Mouse (Mus musculus) bone marrow, adult 2 months (tissue): Measurements from ENCODE around the gene Myo18a. TPM values are rescaled to one million over a fixed set of nuclear protein-coding genes. Genes with fewer than 3 reads are reported as not detected.

Experiments used
- H3K27ac ChIP-seq: fragments of 200-500 bp; 2 replicates; pipeline ENCODE4 v1.5.1; 2012; ENCODE audit warnings: low read depth, mild to moderate bottlenecking, control low read depth, inconsistent platforms, low read length; ENCODE audit not compliant: control insufficient read depth, poor library complexity, insufficient read depth
- H3K4me1 ChIP-seq: fragments of 200-500 bp; 2 replicates; pipeline ENCODE4 v1.6.1; 2011; ENCODE audit warnings: low read length; ENCODE audit not compliant: control insufficient read depth, insufficient read depth
- H3K4me3 ChIP-seq: fragments of 200-500 bp; replicated peaks from 2 replicates; pipeline ENCODE3; 2011; ENCODE audit warnings: mild to moderate bottlenecking, low read depth, low read length, control low read depth; ENCODE audit not compliant: control insufficient read depth
- CTCF ChIP-seq: fragments of 200-500 bp; IDR thresholded peaks from 2 replicates; pipeline ENCODE4 v1.5.1; 2011; ENCODE audit warnings: low read length, control low read depth; ENCODE audit not compliant: control insufficient read depth, insufficient read depth
- POLR2A ChIP-seq: fragments of 200-500 bp; IDR thresholded peaks from 2 replicates; pipeline ENCODE4 v1.6.1; 2011; ENCODE audit warnings: low read depth, mild to moderate bottlenecking, control low read depth, low read length, borderline replicate concordance; ENCODE audit not compliant: control insufficient read depth
- WGBS: fragments of 180-500 bp; shearing (Covaris S2); methylation state at CpG from one replicate; pipeline ENCODE4 v1.1.7; 2018; 5-methylcytosine and 5-hydroxymethylcytosine counted together
- polyA plus RNA-seq: library from polyadenylated mRNA; stranded (reverse); fragments of >200 nt; gene quantifications from 2 replicates; pipeline ENCODE4 v1.2.4, GENCODE M21; 2011; ENCODE audit warnings: low replicate concordance; ENCODE audit not compliant: missing spikeins, insufficient read depth, insufficient read length

The Myo18a gene
- 29.5 and 74.6 TPM in 2 replicates for polyA plus RNA-seq

DNA sequence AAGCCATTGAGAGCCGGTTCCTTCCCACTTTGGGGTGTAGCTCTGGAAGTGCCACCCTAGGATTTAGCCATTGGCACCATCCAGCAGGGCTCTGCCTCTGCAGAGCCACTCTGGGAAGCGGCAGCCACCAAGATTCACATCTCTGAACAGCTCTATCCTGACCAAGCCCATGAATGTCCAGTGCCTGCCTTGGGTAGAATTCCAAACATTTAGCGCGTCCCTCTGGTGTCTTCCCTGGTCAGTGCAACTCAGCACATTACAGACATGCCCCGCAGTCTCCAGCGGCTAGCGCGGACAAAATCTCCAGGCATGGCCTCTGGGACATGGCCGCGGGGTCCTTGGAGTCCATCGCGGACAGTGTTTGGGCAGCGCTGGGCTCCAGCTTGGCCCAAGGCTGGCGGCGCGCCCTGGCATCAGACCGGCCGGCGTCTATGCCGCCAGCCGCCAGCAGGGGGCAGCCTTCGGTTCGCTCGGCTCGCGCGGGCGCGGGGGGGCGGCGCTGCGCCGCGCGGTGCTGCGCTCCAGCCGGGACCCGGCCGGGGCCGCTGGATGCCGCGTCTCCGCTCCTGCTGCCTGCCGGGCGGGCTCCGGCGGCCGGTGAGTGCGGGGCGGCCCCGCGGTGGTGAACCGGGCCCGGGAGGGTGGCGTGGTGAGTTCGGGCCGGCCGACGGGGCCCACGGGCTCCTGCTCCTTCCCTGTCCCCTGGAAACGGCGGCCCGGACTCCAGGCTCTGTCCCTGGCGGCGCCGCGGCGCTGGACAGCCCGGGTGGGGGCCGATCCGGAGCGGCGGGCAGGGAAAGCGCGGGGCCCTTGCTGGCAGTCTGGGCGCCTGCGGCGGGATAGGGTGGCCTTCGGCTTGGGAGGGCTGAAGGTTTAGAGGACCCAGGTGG, at the start of gene Myo18a:
Myo18a (plus strand) TSS at position 464 of the 890 bp plus-strand sequence.
- TF ChIP-seq CTCF: peak; percentile 71
- peak; percentile 34; the same call in 1 of the 2 replicates for TF ChIP-seq POLR2A
- H3K4me3 ChIP-seq: peak within 1 kb of the TSS; percentile 65
- H3K27ac ChIP-seq: peak within 1 kb of the TSS; percentile 76
- 4% methylated on average over 79 of the region's 79 CpGs for WGBS
- peaks cover 2% of the 10 kb centered on the region; the same call in 1 of the 2 replicates for H3K4me1 ChIP-seq

DNA sequence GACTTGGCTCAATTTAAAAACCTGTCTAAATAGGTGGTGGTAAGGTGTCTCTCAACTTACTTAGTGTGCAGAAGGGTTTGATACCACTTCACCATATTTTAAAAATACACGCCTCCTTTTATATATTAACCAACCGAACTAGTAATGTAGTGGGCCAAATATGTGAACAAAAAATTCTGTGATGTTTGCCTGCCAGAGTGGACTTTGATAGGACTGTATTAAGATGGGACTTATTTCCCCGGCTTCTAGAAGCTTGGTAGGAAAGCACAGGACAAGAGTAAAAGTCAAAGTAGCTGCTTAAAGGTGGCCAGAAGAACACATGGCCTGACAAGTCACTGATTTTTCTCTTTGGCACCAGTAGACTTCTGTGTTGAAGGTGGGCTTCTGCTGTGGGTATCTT, 49.3 kb upstream of the Myo18a start:
- H3K4me3 ChIP-seq: no peak overlapping the region
- no peak for TF ChIP-seq POLR2A
- TF ChIP-seq CTCF: no peak
- 88% methylated on average over 3 of the region's 3 CpGs for WGBS

DNA sequence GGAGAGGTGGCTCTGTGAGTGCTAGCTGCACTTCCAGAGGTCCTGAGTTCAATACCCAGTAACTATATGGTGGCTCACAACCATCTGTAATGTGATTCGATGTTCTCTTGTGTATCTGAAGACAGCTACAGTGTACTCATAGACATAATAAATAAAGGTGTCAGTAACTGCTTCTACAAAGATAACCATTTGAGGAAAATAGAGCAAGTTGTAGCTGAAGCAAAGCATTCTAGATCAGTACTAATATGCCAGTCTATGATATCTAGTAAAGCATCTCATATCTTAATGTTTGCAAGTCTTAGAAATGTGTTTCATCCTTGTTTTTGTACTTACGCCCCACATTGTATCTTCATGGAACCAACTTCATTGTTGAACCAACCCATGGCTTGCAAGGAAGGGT, 44.0 kb upstream of the Myo18a start:
- Histone ChIP-seq H3K4me1 (no peaks in the 10 kb centered on the region), H3K4me3 (no peak overlapping the region), H3K27ac (no peak overlapping the region)
- 89% methylated on average over 2 of the region's 2 CpGs for WGBS
- TF ChIP-seq CTCF: no peak
- no peak for TF ChIP-seq POLR2A

More for the DNA sequence above, 49.3 kb upstream of the Myo18a start:
- H3K4me1 ChIP-seq: no peaks in the 10 kb centered on the region
- no peak overlapping the region for H3K27ac ChIP-seq

DNA sequence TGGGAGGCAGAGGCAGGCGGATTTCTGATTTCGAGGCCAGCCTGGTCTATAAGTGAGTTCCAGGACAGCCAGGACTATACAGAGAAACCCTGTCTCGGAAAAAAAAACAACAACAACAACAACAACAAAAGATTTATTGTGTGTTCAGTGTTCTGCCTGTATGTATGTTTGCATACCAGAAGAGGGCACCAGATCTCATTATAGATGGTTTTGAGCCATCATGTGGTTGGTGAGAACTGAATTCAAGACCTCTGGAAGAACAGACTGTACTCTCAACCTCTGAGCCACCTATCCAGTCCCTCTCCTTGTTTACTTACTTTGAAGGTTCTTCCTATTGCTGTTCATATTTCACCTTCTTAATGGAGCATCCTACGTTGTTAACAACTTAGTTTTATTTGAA, 41.7 kb upstream of the Myo18a start:
- WGBS: 80% methylated on average over 4 of the region's 4 CpGs
- H3K4me3 ChIP-seq: no peak overlapping the region
- TF ChIP-seq CTCF (no peak), POLR2A (no peak)
- H3K4me1 ChIP-seq: no peaks in the 10 kb centered on the region
- no peak overlapping the region for H3K27ac ChIP-seq

DNA sequence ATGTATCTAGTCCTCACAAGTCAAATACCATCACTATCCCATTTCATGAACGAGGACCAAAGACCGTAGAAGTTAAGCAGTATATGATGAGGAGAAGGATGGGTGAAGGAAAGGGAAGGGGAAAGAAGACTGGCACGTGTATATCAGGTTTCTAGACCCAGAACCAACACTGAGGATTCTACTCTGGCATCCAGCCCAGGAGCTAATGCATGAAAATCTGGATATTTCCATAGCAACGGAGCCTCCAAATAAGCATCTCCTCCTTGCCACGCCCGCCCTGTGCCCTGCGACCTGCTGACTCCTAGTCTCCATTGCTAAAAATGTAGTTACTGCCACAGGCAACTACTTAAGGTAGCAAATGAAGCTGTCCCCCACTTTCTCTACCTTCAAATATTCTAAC, 38.3 kb upstream of the Myo18a start:
- no peak overlapping the region for H3K4me3 ChIP-seq
- TF ChIP-seq CTCF: no peak
- TF ChIP-seq POLR2A: no peak
- 88% methylated on average over 7 of the region's 7 CpGs for WGBS
- H3K4me1 ChIP-seq: no peaks in the 10 kb centered on the region
- H3K27ac ChIP-seq: no peak overlapping the region

DNA sequence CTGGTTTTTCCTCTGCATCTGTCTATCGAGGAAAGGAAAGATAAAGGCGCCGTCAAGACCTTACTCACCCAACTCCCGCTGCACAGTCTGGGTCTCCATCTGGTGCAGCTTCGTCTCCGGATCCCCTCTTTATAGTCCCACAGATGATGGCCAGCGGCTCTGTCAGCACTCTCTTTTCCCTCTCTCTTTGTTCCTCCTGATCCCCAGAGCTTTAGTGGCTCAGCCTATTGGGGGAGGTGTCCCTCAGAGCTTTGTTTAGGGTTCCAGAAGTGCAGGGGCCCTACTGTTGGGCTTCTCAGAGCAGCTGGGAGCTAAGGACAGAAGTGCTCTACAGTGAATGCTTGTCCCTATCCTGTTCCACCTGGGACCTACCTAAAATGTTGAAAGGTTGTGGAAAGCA, 37.9 kb upstream of the Myo18a start, which contains the start of gene Cryba1:
Cryba1 (minus strand) TSS at position 101 of the 400 bp plus-strand sequence.
- no peak for TF ChIP-seq POLR2A
- no peak for TF ChIP-seq CTCF
- WGBS: 81% methylated on average over 7 of the region's 7 CpGs
- Histone ChIP-seq H3K4me1 (no peaks in the 10 kb centered on the region), H3K4me3 (no peak within 1 kb of the TSS), H3K27ac (no peak within 1 kb of the TSS)

DNA sequence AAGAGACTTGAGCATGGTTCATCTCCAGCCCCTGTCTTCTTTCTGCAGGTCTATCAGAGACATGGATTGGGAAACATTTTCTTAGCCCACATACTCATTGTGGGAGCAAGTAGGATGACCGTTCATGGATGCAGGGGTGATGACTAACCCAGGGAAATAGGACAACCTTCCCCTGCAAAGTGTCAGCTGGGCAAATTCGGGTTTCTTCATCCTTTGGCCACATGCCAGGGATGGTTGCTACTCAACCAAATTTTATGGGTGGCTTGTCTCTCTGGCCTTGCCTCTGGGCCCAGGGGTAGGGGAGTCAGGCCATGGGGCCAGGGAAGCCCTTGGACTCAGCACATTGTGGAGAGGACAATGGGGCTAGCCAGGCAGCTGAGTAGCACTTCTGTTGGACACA, 34.5 kb upstream of the Myo18a start:
- TF ChIP-seq CTCF: no peak
- no peak for TF ChIP-seq POLR2A
- WGBS: 34% methylated on average over 2 of the region's 2 CpGs
- H3K4me3 ChIP-seq: no peak overlapping the region

DNA sequence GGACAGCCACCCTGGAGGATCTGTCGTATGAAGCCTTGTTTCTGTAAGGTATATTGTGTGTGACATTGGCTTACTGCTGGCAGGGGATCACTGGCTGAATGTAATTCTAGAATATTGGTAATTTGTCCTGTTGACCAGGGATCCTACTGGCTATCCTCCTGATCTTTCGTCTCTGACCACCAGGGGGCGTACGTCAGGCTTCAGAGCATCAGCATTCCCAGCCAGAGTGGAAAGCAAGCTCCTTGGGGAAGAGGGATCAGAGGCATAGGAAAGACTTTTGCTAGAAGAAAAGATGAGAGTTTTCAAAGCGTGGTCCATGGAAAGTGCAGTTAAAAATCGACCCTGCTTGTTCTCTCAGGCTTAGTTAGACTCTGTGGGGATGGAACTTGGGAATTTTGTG, 25.8 kb upstream of the Myo18a start:
- WGBS: 3% methylated on average over 6 of the region's 6 CpGs
- TF ChIP-seq CTCF (peak; percentile 90), POLR2A (no peak)
- no peak overlapping the region for H3K27ac ChIP-seq

More for the DNA sequence above, 34.5 kb upstream of the Myo18a start:
- H3K4me1 ChIP-seq: no peaks in the 10 kb centered on the region
- H3K27ac ChIP-seq: no peak overlapping the region

DNA sequence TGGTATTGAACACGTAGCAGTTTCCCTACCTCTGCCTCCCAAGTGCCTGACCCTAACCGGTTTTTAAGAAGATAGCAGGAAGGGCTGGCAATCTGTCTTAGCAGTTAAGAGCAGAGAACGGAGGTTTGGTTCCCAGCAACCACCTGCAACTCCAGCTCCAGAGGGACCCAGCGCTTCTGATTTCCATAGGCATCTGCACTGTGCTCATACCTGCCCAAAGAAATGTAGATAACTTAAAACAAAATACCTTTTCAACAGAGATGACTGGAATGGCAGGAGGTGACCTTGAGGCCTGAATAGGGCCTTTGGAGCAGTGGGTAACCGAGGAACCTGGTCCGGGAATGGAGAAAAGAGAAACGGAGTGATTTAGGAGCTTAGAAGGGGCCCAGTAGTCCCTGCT, 24.5 kb upstream of the Myo18a start:
- H3K4me3 ChIP-seq: no peak overlapping the region
- H3K4me1 ChIP-seq: no peaks in the 10 kb centered on the region
- no peak for TF ChIP-seq CTCF
- TF ChIP-seq POLR2A: no peak
- no peak overlapping the region for H3K27ac ChIP-seq
- 86% methylated on average over 7 of the region's 7 CpGs for WGBS

More for the DNA sequence above, 25.8 kb upstream of the Myo18a start:
- H3K4me1 ChIP-seq: no peaks in the 10 kb centered on the region
- no peak overlapping the region for H3K4me3 ChIP-seq
